Mouse (Mus musculus): Measurements from ENCODE around the gene Bhlhe40. TPM values are rescaled to one million over a fixed set of nuclear protein-coding genes. Genes with fewer than 3 reads are reported as not detected.

Gene Bhlhe40
- total RNA-seq, 2 experiments from 2014 or later, result 2.9 to 8.6 TPM

- ATAC-seq (replicated peaks; ENCODE audit: low FRiP score, poor library complexity, severe bottlenecking), result no peak
Measured at GRCm38 (mm10) chr6:108710667-108711066, 50.2 kb downstream of the Bhlhe40 start.

- no peak for ATAC-seq (replicated peaks; ENCODE audit: low FRiP score, poor library complexity, severe bottlenecking)
Measured at GRCm38 (mm10) chr6:108711192-108711964, 50.9 kb downstream of the Bhlhe40 start.

GRCm38 (mm10) chr6:108712148-108712547, 51.7 kb downstream of the Bhlhe40 start:
- ATAC-seq (replicated peaks; ENCODE audit: low FRiP score, poor library complexity, severe bottlenecking), result no peak

DNA sequence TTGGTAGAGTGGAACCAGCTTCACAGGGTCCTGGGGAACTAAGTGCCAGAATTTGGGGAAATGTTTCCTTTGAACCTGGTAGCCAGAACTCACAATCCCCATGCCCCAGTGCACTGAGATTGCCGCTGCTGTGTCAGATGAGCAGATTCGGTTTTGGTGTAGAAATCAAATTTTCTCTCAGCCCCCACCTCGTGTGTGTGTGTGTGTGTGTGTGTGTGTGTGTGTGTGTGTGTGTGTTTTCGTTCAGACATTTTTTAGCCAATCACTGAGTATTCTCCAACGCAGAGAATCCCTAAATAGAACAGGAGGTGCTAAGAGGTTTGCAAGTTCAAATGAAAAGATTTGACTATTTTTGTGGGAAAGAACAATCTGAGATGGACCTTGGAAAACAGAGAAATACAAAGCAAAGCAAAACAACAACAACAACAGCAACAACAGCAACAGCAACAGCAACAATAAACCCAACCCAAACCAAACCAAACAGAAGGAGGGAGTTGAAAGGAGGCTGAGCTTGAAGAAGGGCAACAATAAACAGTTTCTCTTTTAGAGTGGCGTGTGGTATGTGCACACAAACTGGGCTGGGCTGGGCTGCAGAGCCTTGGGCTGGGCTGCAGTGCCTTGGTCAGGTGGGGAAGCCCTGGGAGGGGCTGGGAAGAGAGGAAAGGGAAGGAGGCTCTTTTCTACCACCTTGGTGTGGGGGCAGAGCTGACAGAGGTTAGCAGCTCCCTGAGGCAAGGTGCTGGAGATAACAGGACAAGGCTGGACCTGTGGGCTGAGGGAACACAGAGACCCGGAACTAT, 52.9 kb downstream of the Bhlhe40 start:
- no peak for ATAC-seq (replicated peaks; ENCODE audit: low FRiP score, poor library complexity, severe bottlenecking)

Other genes starting within 250 kb of the Bhlhe40 start
- gene Arl8b, start 122.5 kb downstream of the Bhlhe40 start, total RNA-seq (2015; ENCODE audit: low replicate concordance), result 33.0 and 44.3 TPM in 2 replicates
- gene Arl8b, start 122.5 kb downstream of the Bhlhe40 start, total RNA-seq (2017; ENCODE audit: low replicate concordance), result 11.6 and 19.3 TPM in 2 replicates
- 16.7 and 21.7 TPM in 2 replicates for gene Edem1, start 168.0 kb downstream of the Bhlhe40 start, total RNA-seq (2015; ENCODE audit: low replicate concordance)
- gene Edem1, start 168.0 kb downstream of the Bhlhe40 start, total RNA-seq (2017; ENCODE audit: low replicate concordance), result 19.3 and 25.6 TPM in 2 replicates

All from erythroblast, adult 5-6 weeks (primary cell).